Mouse (Mus musculus): ENCODE results near the gene Il6ra.

GRCm38 (mm10) chr3:89953420-89953819 lies 40.4 kb upstream of the Il6ra start:
- TF ChIP-seq POLR2A (IDR thresholded peaks at IDR 0.05; ENCODE audit: extremely low read depth, insufficient read depth, low read length) (no peak), CTCF (IDR thresholded peaks at IDR 0.05; ENCODE audit: extremely low read depth, insufficient read depth, low read length) (peak; percentile 95)
